Mouse (Mus musculus) CH12.LX (cell line): ENCODE data around the gene Gm20388.

ENCODE experiments used
- CTCF ChIP-seq, 2 experiments: IDR thresholded peaks in 1 of 2; conservative IDR thresholded peaks in 1 of 2; 2 replicates each; pipeline ENCODE4 v1.5.1; 2011 to 2012; ENCODE audit warnings: low read depth in 2 of 2, low read length in 2 of 2, improper control_type of control experiment in 1 of 2, inconsistent platforms in 1 of 2, mild to moderate bottlenecking in 1 of 2, moderate library complexity in 1 of 2
- ELF1 ChIP-seq: IDR thresholded peaks from 2 replicates; pipeline ENCODE4 v1.6.1; 2014; ENCODE audit warnings: low read depth, mild to moderate bottlenecking, inconsistent platforms, low read length, improper control_type of control experiment
- EP300 ChIP-seq: IDR thresholded peaks from 2 replicates; pipeline ENCODE4 v1.6.1; 2011; ENCODE audit warnings: low read length, improper control_type of control experiment
- JUND ChIP-seq: conservative IDR thresholded peaks from 2 replicates; pipeline ENCODE4 v1.6.1; 2011; ENCODE audit warnings: low read depth, low read length, improper control_type of control experiment
- KAT2A ChIP-seq: IDR thresholded peaks from 2 replicates; pipeline ENCODE4 v1.6.1; 2012; ENCODE audit warnings: low read length, improper control_type of control experiment, inconsistent platforms; ENCODE audit not compliant: insufficient replicate concordance
- NRF1 ChIP-seq: IDR thresholded peaks from 2 replicates; pipeline ENCODE4 v1.6.1; 2014; ENCODE audit warnings: low read depth, mild to moderate bottlenecking, inconsistent platforms, low read length, improper control_type of control experiment, moderate library complexity
- POLR2A ChIP-seq: IDR thresholded peaks from 2 replicates; pipeline ENCODE4 v1.6.1; 2011; ENCODE audit warnings: low read depth, mild to moderate bottlenecking, improper control_type of control experiment, low read length
- SIN3A ChIP-seq: IDR thresholded peaks from 2 replicates; pipeline ENCODE4 v1.6.1; 2012; ENCODE audit warnings: low read length, improper control_type of control experiment, inconsistent platforms
- USF1 ChIP-seq: IDR thresholded peaks from 2 replicates; pipeline ENCODE4 v1.6.1; 2014; ENCODE audit warnings: low read depth, mild to moderate bottlenecking, inconsistent platforms, low read length, improper control_type of control experiment
- ZC3H11A ChIP-seq: IDR thresholded peaks from 2 replicates; pipeline ENCODE4 v1.6.1; 2012; ENCODE audit warnings: low read depth, mild to moderate bottlenecking, inconsistent platforms, low read length, improper control_type of control experiment
- ZNF384 ChIP-seq: IDR thresholded peaks from 2 replicates; pipeline ENCODE4 v1.6.1; 2012; ENCODE audit warnings: low read depth, low read length, improper control_type of control experiment, inconsistent platforms

DNA sequence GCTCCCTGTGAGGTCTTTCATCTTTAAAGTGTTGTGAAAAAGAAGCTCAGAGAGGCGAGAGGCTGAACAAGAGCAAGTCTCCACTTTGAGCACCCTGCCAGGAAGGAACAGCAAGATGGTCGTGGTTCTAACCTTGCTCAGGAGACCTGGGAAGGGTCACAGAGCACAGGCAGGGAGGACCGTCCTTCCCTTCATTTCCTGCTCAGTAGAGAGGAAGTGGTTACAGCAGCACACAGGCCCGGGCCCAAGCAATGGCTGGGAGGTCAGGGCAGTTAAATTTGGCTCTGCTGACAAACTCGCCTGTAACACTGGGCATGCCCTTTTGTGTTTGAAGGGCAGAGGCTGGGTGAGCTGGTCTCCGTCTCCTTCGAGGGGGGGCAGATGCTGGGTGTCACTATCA is 914.0 kb downstream of the Gm20388 start:
- no peak for TF ChIP-seq SIN3A
- no peak for TF ChIP-seq POLR2A
- TF ChIP-seq CTCF (conservative IDR thresholded peaks at IDR 0.05 in 1 of 2, IDR thresholded peaks at IDR 0.05 in 1 of 2; ENCODE audit: low read depth in 2 of 2, low read length in 2 of 2), result no peak
- no peak for TF ChIP-seq NRF1
- TF ChIP-seq USF1, result no peak
- no peak for TF ChIP-seq ZC3H11A
- no peak for TF ChIP-seq JUND
- TF ChIP-seq ELF1, result no peak
- TF ChIP-seq EP300, result no peak
- no peak for TF ChIP-seq KAT2A
- TF ChIP-seq ZNF384, result no peak
